Mouse (Mus musculus) megakaryocyte, embryonic 14.5 days (primary cell): Measurements from ENCODE around the gene Rab39.

ENCODE experiments used
- FLI1 ChIP-seq: IDR thresholded peaks from 2 replicates; pipeline ENCODE4 v1.6.1; 2012; ENCODE audit warnings: low read length, inconsistent platforms, mixed read lengths
- GATA1 ChIP-seq: IDR thresholded peaks from 3 replicates; pipeline ENCODE4 v1.6.1; 2012; ENCODE audit warnings: mixed read lengths, low read length, inconsistent platforms, borderline replicate concordance

DNA sequence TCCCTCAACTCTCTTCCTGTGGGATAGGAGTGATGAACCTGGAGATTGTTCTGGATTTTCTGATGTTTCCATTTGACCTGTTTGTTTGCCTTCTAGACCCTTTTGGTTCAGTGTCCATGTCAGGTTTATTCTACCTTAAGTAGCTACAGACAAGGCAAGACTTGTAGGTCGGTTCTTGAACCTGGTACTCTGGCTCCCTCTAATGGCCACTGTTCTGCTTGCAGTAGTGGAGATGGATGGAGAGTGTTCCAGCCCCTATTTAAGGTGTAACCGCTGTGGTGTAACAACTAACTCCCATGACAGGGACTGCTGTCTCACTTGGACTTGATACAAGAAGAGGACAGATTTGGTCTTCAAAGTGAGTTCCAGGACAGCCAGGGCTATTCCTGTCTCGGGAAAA lies 32.5 kb downstream of the Rab39 start:
- TF ChIP-seq GATA1, result no peak
- TF ChIP-seq FLI1, result no peak
